Mouse (Mus musculus): ENCODE data around the gene Ptov1. TPM values are rescaled to one million over a fixed set of nuclear protein-coding genes. Genes with fewer than 3 reads are reported as not detected.

The Ptov1 gene
- 473 and 497 TPM in 2 replicates for polyA plus RNA-seq (2015; fragmentation: Nextera tagmentation; extraction: Ambion mirVana)

GRCm38 (mm10) chr7:44869697-44870528 is at the start of gene Ptov1:
TSS of gene Ptov1 (minus strand) at chr7:44869788.

GRCm38 (mm10) chr7:44895593-44896434 is 26.2 kb upstream of the Ptov1 start, which contains the start of gene Fuz:
TSS of gene Fuz (plus strand) at chr7:44896079.

GRCm38 (mm10) chr7:44892276-44892921 is 22.8 kb upstream of the Ptov1 start, which contains the start of gene Med25:
TSS of gene Med25 (minus strand) at chr7:44892712.

GRCm38 (mm10) chr7:44857042-44857552 is 12.5 kb downstream of the Ptov1 start, which contains the start of gene Pnkp:
TSS of gene Pnkp (plus strand) at chr7:44857139.

GRCm38 (mm10) chr7:44848561-44849415 is 20.8 kb downstream of the Ptov1 start, which contains the start of the genes Akt1s1 and Tbc1d17:
TSS of gene Akt1s1 (plus strand) at chr7:44848991.
TSS of gene Tbc1d17 (minus strand) at chr7:44849079.

GRCm38 (mm10) chr7:44816470-44817021 is 53.0 kb downstream of the Ptov1 start, which contains the start of gene Atf5:
TSS of gene Atf5 (minus strand) at chr7:44816658.

GRCm38 (mm10) chr7:44815721-44816469 is 53.7 kb downstream of the Ptov1 start, which contains the start of the genes Nup62 and Il4i1:
TSS of gene Nup62 (plus strand) at chr7:44816088.
TSS of gene Il4i1 (plus strand) at chr7:44816387.

MicroRNAs within 50 kb of the gene (microRNA counts, 519-probe panel; counts per million panel counts)
- 40.5 counts per million for microRNA mmu-miR-707

Small RNA genes within 50 kb of the gene (microRNA-seq; reads per million reads assigned to microRNA genes)
- gene Mir707: not detected

Other genes with a start within 250 kb of the Ptov1 start
- gene Myh14, start 198.9 kb downstream of the Ptov1 start, polyA plus RNA-seq (2015; fragmentation: Nextera tagmentation; extraction: Ambion mirVana): 9.5 and 11.4 TPM in 2 replicates
- gene Izumo2, start 161.0 kb downstream of the Ptov1 start, polyA plus RNA-seq (2015; fragmentation: Nextera tagmentation; extraction: Ambion mirVana): not detected in 2 replicates
- gene Vrk3, start 121.4 kb downstream of the Ptov1 start, polyA plus RNA-seq (2015; fragmentation: Nextera tagmentation; extraction: Ambion mirVana): 26.6 and 27.4 TPM in 2 replicates
- 0.77 and 0.92 TPM in 2 replicates for gene Zfp473, start 118.7 kb downstream of the Ptov1 start, polyA plus RNA-seq (2015; fragmentation: Nextera tagmentation; extraction: Ambion mirVana)
- gene Nup62, start 53.7 kb downstream of the Ptov1 start, polyA plus RNA-seq (2015; fragmentation: Nextera tagmentation; extraction: Ambion mirVana): 30.3 and 34.3 TPM in 2 replicates
- 0.65 and 0.75 TPM in 2 replicates for gene Il4i1, start 53.4 kb downstream of the Ptov1 start, polyA plus RNA-seq (2015; fragmentation: Nextera tagmentation; extraction: Ambion mirVana)
- gene Atf5, start 53.1 kb downstream of the Ptov1 start, polyA plus RNA-seq (2015; fragmentation: Nextera tagmentation; extraction: Ambion mirVana): 4.6 TPM in 2 replicates
- 90.2 and 91.0 TPM in 2 replicates for gene Akt1s1, start 20.8 kb downstream of the Ptov1 start, polyA plus RNA-seq (2015; fragmentation: Nextera tagmentation; extraction: Ambion mirVana)
- gene Tbc1d17, start 20.7 kb downstream of the Ptov1 start, polyA plus RNA-seq (2015; fragmentation: Nextera tagmentation; extraction: Ambion mirVana): 103 and 107 TPM in 2 replicates
- 27.6 and 30.9 TPM in 2 replicates for gene Pnkp, start 12.6 kb downstream of the Ptov1 start, polyA plus RNA-seq (2015; fragmentation: Nextera tagmentation; extraction: Ambion mirVana)
- gene Med25, start 22.9 kb upstream of the Ptov1 start, polyA plus RNA-seq (2015; fragmentation: Nextera tagmentation; extraction: Ambion mirVana): 102 and 116 TPM in 2 replicates
- gene Fuz, start 26.3 kb upstream of the Ptov1 start, polyA plus RNA-seq (2015; fragmentation: Nextera tagmentation; extraction: Ambion mirVana): 15.0 and 17.1 TPM in 2 replicates
- gene Ap2a1, start 59.7 kb upstream of the Ptov1 start, polyA plus RNA-seq (2015; fragmentation: Nextera tagmentation; extraction: Ambion mirVana): 115 and 126 TPM in 2 replicates
- 0.13 and 0.25 TPM in 2 replicates for gene Tsks, start 73.4 kb upstream of the Ptov1 start, polyA plus RNA-seq (2015; fragmentation: Nextera tagmentation; extraction: Ambion mirVana)
- gene Cpt1c, start 105.1 kb upstream of the Ptov1 start, polyA plus RNA-seq (2015; fragmentation: Nextera tagmentation; extraction: Ambion mirVana): 47.3 and 54.4 TPM in 2 replicates
- 421 and 486 TPM in 2 replicates for gene Prmt1, start 116.8 kb upstream of the Ptov1 start, polyA plus RNA-seq (2015; fragmentation: Nextera tagmentation; extraction: Ambion mirVana)
- gene Irf3, start 127.9 kb upstream of the Ptov1 start, polyA plus RNA-seq (2015; fragmentation: Nextera tagmentation; extraction: Ambion mirVana): 39.9 and 41.6 TPM in 2 replicates
- 9.2 and 11.8 TPM in 2 replicates for gene Bcl2l12, start 128.9 kb upstream of the Ptov1 start, polyA plus RNA-seq (2015; fragmentation: Nextera tagmentation; extraction: Ambion mirVana)
- gene Scaf1, start 146.6 kb upstream of the Ptov1 start, polyA plus RNA-seq (2015; fragmentation: Nextera tagmentation; extraction: Ambion mirVana): 46.4 and 54.3 TPM in 2 replicates
- gene Rras, start 148.2 kb upstream of the Ptov1 start, polyA plus RNA-seq (2015; fragmentation: Nextera tagmentation; extraction: Ambion mirVana): 19.6 and 25.6 TPM in 2 replicates
- gene Prr12, start 183.1 kb upstream of the Ptov1 start, polyA plus RNA-seq (2015; fragmentation: Nextera tagmentation; extraction: Ambion mirVana): 9.7 and 11.6 TPM in 2 replicates
- gene Nosip, start 192.6 kb upstream of the Ptov1 start, polyA plus RNA-seq (2015; fragmentation: Nextera tagmentation; extraction: Ambion mirVana): 59.8 and 66.5 TPM in 2 replicates
- gene Prrg2, start 192.9 kb upstream of the Ptov1 start, polyA plus RNA-seq (2015; fragmentation: Nextera tagmentation; extraction: Ambion mirVana): 14.7 and 15.8 TPM in 2 replicates
- 57.0 and 59.7 TPM in 2 replicates for gene Rcn3, start 222.4 kb upstream of the Ptov1 start, polyA plus RNA-seq (2015; fragmentation: Nextera tagmentation; extraction: Ambion mirVana)
- gene Fcgrt, start 234.1 kb upstream of the Ptov1 start, polyA plus RNA-seq (2015; fragmentation: Nextera tagmentation; extraction: Ambion mirVana): 50.0 and 59.6 TPM in 2 replicates

Data from neural tube, postnatal 0 days (tissue).